Mouse (Mus musculus): Measurements from ENCODE around the gene Gdf1. TPM values are rescaled to one million over a fixed set of nuclear protein-coding genes. Genes with fewer than 3 reads are reported as not detected.

Gdf1 gene
- polyA plus RNA-seq, 1 experiment from 2014 or later = 5.1 TPM

- WGBS = 19% methylated on average over 2 of the region's 2 CpGs
- Histone ChIP-seq H3K36me3 (peaks cover 72% of the 10 kb centered on the region), H3K27ac (replicated peaks) (no peak overlapping the region)
These were observed 20.3 kb upstream of the Gdf1 start for GRCm38 (mm10) chr8:70309311-70309710.

GRCm38 (mm10) chr8:70313399-70313798 is 16.2 kb upstream of the Gdf1 start:
- H3K27ac ChIP-seq (replicated peaks) = no peak overlapping the region
- no peaks in the 10 kb centered on the region for H3K9me3 ChIP-seq
- no peak for ATAC-seq (replicated peaks)
- no peak overlapping the region for H3K9ac ChIP-seq (replicated peaks)
- H3K4me2 ChIP-seq (replicated peaks) = no peak overlapping the region
- no peaks in the 10 kb centered on the region for H3K27me3 ChIP-seq
- WGBS = 68% methylated on average over 2 of the region's 2 CpGs
- peaks cover 32% of the 10 kb centered on the region for H3K4me1 ChIP-seq
- peaks cover 39% of the 10 kb centered on the region for H3K36me3 ChIP-seq
- H3K4me3 ChIP-seq = no peak overlapping the region

More at GRCm38 (mm10) chr8:70309311-70309710, 20.3 kb upstream of the Gdf1 start:
- no peak overlapping the region for H3K9ac ChIP-seq (replicated peaks)
- no peak overlapping the region for H3K4me3 ChIP-seq
- no peak for ATAC-seq (replicated peaks)
- H3K4me2 ChIP-seq (replicated peaks) = no peak overlapping the region
- no peaks in the 10 kb centered on the region for H3K27me3 ChIP-seq
- H3K9me3 ChIP-seq = no peaks in the 10 kb centered on the region
- peaks cover 5% of the 10 kb centered on the region for H3K4me1 ChIP-seq

GRCm38 (mm10) chr8:70315624-70316510 is 13.8 kb upstream of the Gdf1 start, which contains the start of gene Cers1:
Gene Cers1 (plus strand): TSS chr8:70315775.
- WGBS = 1% methylated on average over 66 of the region's 66 CpGs
- Histone ChIP-seq H3K27me3 (no peaks in the 10 kb centered on the region), H3K27ac (replicated peaks) (peak within 1 kb of the TSS; percentile 89), H3K9ac (replicated peaks) (peak within 1 kb of the TSS; percentile 74), H3K9me3 (no peaks in the 10 kb centered on the region), H3K4me2 (replicated peaks) (peak within 1 kb of the TSS; percentile 63), H3K4me3 (peak within 1 kb of the TSS; percentile 63), H3K36me3 (peaks cover 32% of the 10 kb centered on the region), H3K4me1 (peaks cover 32% of the 10 kb centered on the region)
- ATAC-seq (replicated peaks) = peak; percentile 44

- Histone ChIP-seq H3K4me1 (peaks cover 32% of the 10 kb centered on the region), H3K27ac (replicated peaks) (peak overlapping the region; percentile 89), H3K9ac (replicated peaks) (peak overlapping the region; percentile 74), H3K27me3 (no peaks in the 10 kb centered on the region), H3K4me3 (peak overlapping the region; percentile 63), H3K36me3 (peaks cover 27% of the 10 kb centered on the region), H3K9me3 (no peaks in the 10 kb centered on the region), H3K4me2 (replicated peaks) (peak overlapping the region; percentile 63)
- WGBS = 2% methylated on average over 15 of the region's 15 CpGs
- peak; percentile 93 for ATAC-seq (replicated peaks)
These were observed 12.8 kb upstream of the Gdf1 start for GRCm38 (mm10) chr8:70316511-70317504.

- no peaks in the 10 kb centered on the region for H3K27me3 ChIP-seq
- no peaks in the 10 kb centered on the region for H3K9me3 ChIP-seq
- ATAC-seq (replicated peaks) = no peak
- H3K4me3 ChIP-seq = peak overlapping the region; percentile 63; the same call in 1 of the 2 replicates
- peak overlapping the region; percentile 89 for H3K27ac ChIP-seq (replicated peaks)
- H3K4me2 ChIP-seq (replicated peaks) = peak overlapping the region; percentile 63; the same call in 1 of the 2 replicates
- WGBS = 88% methylated on average over 5 of the region's 5 CpGs
- peaks cover 32% of the 10 kb centered on the region for H3K4me1 ChIP-seq
- peak overlapping the region; percentile 74; the same call in 1 of the 2 replicates for H3K9ac ChIP-seq (replicated peaks)
- H3K36me3 ChIP-seq = peaks cover 24% of the 10 kb centered on the region
These were observed 11.7 kb upstream of the Gdf1 start for GRCm38 (mm10) chr8:70317872-70318271.

GRCm38 (mm10) chr8:70323716-70324115 is 5.9 kb upstream of the Gdf1 start:
- Histone ChIP-seq H3K9ac (replicated peaks) (no peak overlapping the region), H3K27me3 (no peaks in the 10 kb centered on the region), H3K4me2 (replicated peaks) (no peak overlapping the region), H3K4me1 (no peaks in the 10 kb centered on the region), H3K36me3 (peaks cover 49% of the 10 kb centered on the region), H3K4me3 (no peak overlapping the region), H3K9me3 (no peaks in the 10 kb centered on the region), H3K27ac (replicated peaks) (no peak overlapping the region)
- ATAC-seq (replicated peaks) = no peak
- 93% methylated on average over 3 of the region's 3 CpGs for WGBS

- Histone ChIP-seq H3K4me2 (replicated peaks) (no peak overlapping the region), H3K27ac (replicated peaks) (no peak overlapping the region), H3K9me3 (no peaks in the 10 kb centered on the region), H3K27me3 (no peaks in the 10 kb centered on the region), H3K4me1 (peaks cover 28% of the 10 kb centered on the region), H3K4me3 (no peak overlapping the region), H3K36me3 (peaks cover 50% of the 10 kb centered on the region), H3K9ac (replicated peaks) (no peak overlapping the region)
- ATAC-seq (replicated peaks) = no peak
- 91% methylated on average over 6 of the region's 6 CpGs for WGBS
These were observed 2.1 kb upstream of the Gdf1 start for GRCm38 (mm10) chr8:70327512-70327911.

GRCm38 (mm10) chr8:70329835-70330740 is 471 bp downstream of the Gdf1 start:
- Histone ChIP-seq H3K9me3 (no peaks in the 10 kb centered on the region), H3K36me3 (peaks cover 54% of the 10 kb centered on the region), H3K4me1 (peaks cover 28% of the 10 kb centered on the region), H3K27ac (replicated peaks) (no peak overlapping the region), H3K4me3 (peak overlapping the region; percentile 2; the same call in 1 of the 2 replicates), H3K9ac (replicated peaks) (no peak overlapping the region; the same call in 1 of the 2 replicates), H3K27me3 (no peaks in the 10 kb centered on the region), H3K4me2 (replicated peaks) (peak overlapping the region; percentile 19; the same call in 1 of the 2 replicates)
- 11% methylated on average over 45 of the region's 45 CpGs for WGBS
- ATAC-seq (replicated peaks) = peak; percentile 30

- Histone ChIP-seq H3K4me1 (peaks cover 28% of the 10 kb centered on the region), H3K9me3 (no peaks in the 10 kb centered on the region), H3K36me3 (peaks cover 61% of the 10 kb centered on the region), H3K4me2 (replicated peaks) (peak overlapping the region; percentile 19; the same call in 1 of the 2 replicates), H3K27ac (replicated peaks) (peak overlapping the region; percentile 55; the same call in 1 of the 2 replicates), H3K27me3 (no peaks in the 10 kb centered on the region), H3K4me3 (peak overlapping the region; percentile 2; the same call in 1 of the 2 replicates), H3K9ac (replicated peaks) (no peak overlapping the region)
- WGBS = 30% methylated on average over 53 of the region's 53 CpGs
- peak; percentile 77 for ATAC-seq (replicated peaks)
These were observed 1.2 kb downstream of the Gdf1 start for GRCm38 (mm10) chr8:70330741-70331364.

GRCm38 (mm10) chr8:70331526-70331925 is 1.9 kb downstream of the Gdf1 start:
- H3K27ac ChIP-seq (replicated peaks) = peak overlapping the region; percentile 55
- no peaks in the 10 kb centered on the region for H3K9me3 ChIP-seq
- peaks cover 67% of the 10 kb centered on the region for H3K36me3 ChIP-seq
- H3K9ac ChIP-seq (replicated peaks) = no peak overlapping the region
- H3K4me2 ChIP-seq (replicated peaks) = no peak overlapping the region
- peaks cover 28% of the 10 kb centered on the region for H3K4me1 ChIP-seq
- no peak for ATAC-seq (replicated peaks)
- no peaks in the 10 kb centered on the region for H3K27me3 ChIP-seq
- H3K4me3 ChIP-seq = no peak overlapping the region
- 59% methylated on average over 19 of the region's 19 CpGs for WGBS

Measured in forebrain, embryonic 15.5 days (tissue).